Mouse (Mus musculus) brain, embryonic 14.5 days (tissue): ENCODE measurements around the gene Chuk.

ENCODE experiments used
- CTCF ChIP-seq: fragments of 200-500 bp; IDR thresholded peaks from 2 replicates; pipeline ENCODE4 v1.5.1; 2012; ENCODE audit warnings: inconsistent platforms, mild to moderate bottlenecking, moderate library complexity, borderline replicate concordance; ENCODE audit not compliant: insufficient read depth, insufficient read length; ENCODE audit errors: extremely low read depth
- POLR2A ChIP-seq: fragments of 200-500 bp; IDR thresholded peaks from 2 replicates; pipeline ENCODE4 v1.6.1; 2012; ENCODE audit warnings: mild to moderate bottlenecking, inconsistent platforms, borderline replicate concordance; ENCODE audit not compliant: poor library complexity, insufficient read depth, insufficient read length, severe bottlenecking; ENCODE audit errors: extremely low read depth

GRCm38 (mm10) chr19:44153781-44154180 is 46.5 kb upstream of the Chuk start:
- TF ChIP-seq CTCF (no peak), POLR2A (no peak)
